8 mouse cellular contexts compared by ENCODE assay signal in the genomic region with DNA sequence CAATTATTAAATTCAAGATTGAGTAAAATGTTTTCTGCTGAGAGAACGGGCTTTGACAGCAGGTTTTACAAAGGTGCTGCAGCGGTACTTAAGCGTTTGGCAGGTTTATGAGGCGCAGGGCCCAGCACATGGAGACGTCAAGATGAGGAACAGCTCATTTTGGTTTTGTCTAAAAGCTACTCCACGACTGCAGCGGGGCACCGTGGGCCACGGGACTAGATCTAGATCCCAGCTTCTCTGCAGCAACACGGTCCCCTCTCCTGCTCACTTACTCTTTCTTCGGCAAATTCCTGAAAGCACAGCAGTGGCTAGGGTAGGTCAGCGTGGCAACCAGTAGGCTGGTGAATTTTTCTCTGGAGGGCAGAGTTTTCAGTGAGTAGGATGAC. TPM values are rescaled to one million over a fixed set of nuclear protein-coding genes. Genes with fewer than 3 reads are reported as not detected.
DNase-seq lines count a peak whose midpoint lies in the region; ATAC-seq and TF ChIP-seq lines count a peak whose summit lies in the region.
"Had no signal": no experiment of that assay in that cellular context is flagged by ENCODE, and none has a peak within 500 bp of the region (broad histone marks: within the 10 kb centered on the region; RNA-seq: fewer than 3 reads in every experiment).

No protein-coding gene starts in this region.

- no peak overlapping the region for H3K27ac ChIP-seq in kidney, postnatal 0 days
- peak overlapping the region; percentile 54; the same call in 1 of the 2 replicates for H3K27ac ChIP-seq in forebrain, postnatal 0 days (ENCODE audit: low read depth, low read length)
- H3K27ac ChIP-seq in limb, embryonic 11.5 days (replicated peaks; ENCODE audit: low read depth, low read length): no peak overlapping the region
- peak overlapping the region; percentile 70 for H3K27ac ChIP-seq in neural tube, embryonic 15.5 days (replicated peaks)

- WGBS in kidney, postnatal 0 days: 24% methylated on average over 12 of the region's 12 CpGs
- 46% methylated on average over 12 of the region's 12 CpGs for WGBS in forebrain, postnatal 0 days
- 27% methylated on average over 12 of the region's 12 CpGs for WGBS in limb, embryonic 11.5 days
- WGBS in neural tube, embryonic 15.5 days: 19% methylated on average over 12 of the region's 12 CpGs

- no peaks in the 10 kb centered on the region for H3K4me1 ChIP-seq in kidney, postnatal 0 days (replicated peaks; ENCODE audit: insufficient read depth, low read length)
- H3K4me1 ChIP-seq in forebrain, postnatal 0 days (ENCODE audit: insufficient read depth): peaks cover 19% of the 10 kb centered on the region
- H3K4me1 ChIP-seq in limb, embryonic 11.5 days (ENCODE audit: control insufficient read depth, insufficient read depth, low read length): peaks cover 3% of the 10 kb centered on the region; the same call in 1 of the 2 replicates
- H3K4me1 ChIP-seq in neural tube, embryonic 15.5 days: peaks cover 49% of the 10 kb centered on the region

- no peak overlapping the region for H3K9ac ChIP-seq in kidney, postnatal 0 days (ENCODE audit: low read depth, low read length)
- no peak overlapping the region for H3K9ac ChIP-seq in forebrain, postnatal 0 days
- no peak overlapping the region for H3K9ac ChIP-seq in limb, embryonic 11.5 days (ENCODE audit: low read length)
- peak overlapping the region; percentile 17; the same call in 1 of the 2 replicates for H3K9ac ChIP-seq in neural tube, embryonic 15.5 days (replicated peaks)

- no peaks in the 10 kb centered on the region for H3K36me3 ChIP-seq in kidney, postnatal 0 days (ENCODE audit: insufficient read depth, low read length)
- no peaks in the 10 kb centered on the region for H3K36me3 ChIP-seq in forebrain, postnatal 0 days (ENCODE audit: insufficient read depth)
- no peaks in the 10 kb centered on the region for H3K36me3 ChIP-seq in limb, embryonic 11.5 days (ENCODE audit: control insufficient read depth, insufficient read depth, low read length)
- H3K36me3 ChIP-seq in neural tube, embryonic 15.5 days: no peaks in the 10 kb centered on the region

- intact Hi-C loops in left cerebral cortex, postnatal 25 days (cut with DNase I): loop anchor here (1.0 to 10.0 kb wide), 2 partner anchors 100 to 191 kb away; no protein-coding TSS in a partner anchor

- peak overlapping the region; percentile 6; the same call in 1 of the 2 replicates for H3K4me3 ChIP-seq in kidney, postnatal 0 days (replicated peaks; ENCODE audit: low read depth, low read length)
- no peak overlapping the region for H3K4me3 ChIP-seq in forebrain, postnatal 0 days (ENCODE audit: low read depth, low read length)
- no peak overlapping the region for H3K4me3 ChIP-seq in limb, embryonic 11.5 days (ENCODE audit: low read depth, low read length)
- H3K4me3 ChIP-seq in neural tube, embryonic 15.5 days (replicated peaks): no peak overlapping the region

- no peaks in the 10 kb centered on the region for H3K9me3 ChIP-seq in kidney, postnatal 0 days (replicated peaks; ENCODE audit: low read length)
- no peaks in the 10 kb centered on the region for H3K9me3 ChIP-seq in forebrain, postnatal 0 days (ENCODE audit: low read length)
- no peaks in the 10 kb centered on the region for H3K9me3 ChIP-seq in limb, embryonic 11.5 days (ENCODE audit: control insufficient read depth, low read length)
- H3K9me3 ChIP-seq in neural tube, embryonic 15.5 days (replicated peaks): no peaks in the 10 kb centered on the region

- no peak for DNase-seq in kidney, postnatal 0 days (ENCODE audit: low spot score)
- no peak for DNase-seq in kidney, postnatal 14 days
- DNase-seq in forebrain, postnatal 0 days: no peak
- peak; percentile 45 for DNase-seq in limb, embryonic 11.5 days (ENCODE audit: low spot score)
- no peak for DNase-seq in left cerebral cortex, postnatal 25 days (ENCODE audit: low spot score in 2 of 2)

- H3K4me2 ChIP-seq in kidney, postnatal 0 days (ENCODE audit: low read length): peak overlapping the region; percentile 53
- H3K4me2 ChIP-seq in forebrain, postnatal 0 days (ENCODE audit: low read depth): peak overlapping the region; percentile 15; the same call in 1 of the 2 replicates
- H3K4me2 ChIP-seq in limb, embryonic 11.5 days (ENCODE audit: low read depth, severe bottlenecking): peak overlapping the region; percentile 32; the same call in 1 of the 2 replicates
- peak overlapping the region; percentile 40 for H3K4me2 ChIP-seq in neural tube, embryonic 15.5 days

- TF ChIP-seq CTCF in kidney, postnatal 0 days (IDR thresholded peaks at IDR 0.05; ENCODE audit: low read depth): no peak
- TF ChIP-seq CTCF in forebrain, postnatal 0 days (IDR thresholded peaks at IDR 0.05; ENCODE audit: low read depth): no peak

- ATAC-seq in kidney, postnatal 0 days (replicated peaks; ENCODE audit: low FRiP score, low read depth): no peak
- ATAC-seq in forebrain, postnatal 0 days: no peak; the same call in 1 of the 2 replicates
- no peak; the same call in 1 of the 2 replicates for ATAC-seq in limb, embryonic 11.5 days (ENCODE audit: insufficient number of reproducible peaks, low FRiP score, low TSS enrichment, low read depth)
- peak; percentile 14 for ATAC-seq in neural tube, embryonic 15.5 days (ENCODE audit: low FRiP score)
- ATAC-seq in monocyte, adult 5-6 weeks (replicated peaks; ENCODE audit: insufficient number of reproducible peaks, low FRiP score, low TSS enrichment, poor library complexity, severe bottlenecking): no peak

- H3K27me3 ChIP-seq in kidney, postnatal 0 days (ENCODE audit: insufficient read depth, low read length): no peaks in the 10 kb centered on the region
- H3K27me3 ChIP-seq in forebrain, postnatal 0 days (ENCODE audit: insufficient read depth, low read length): no peaks in the 10 kb centered on the region
- H3K27me3 ChIP-seq in limb, embryonic 11.5 days (ENCODE audit: control insufficient read depth, insufficient read depth, low read length): no peaks in the 10 kb centered on the region
- no peaks in the 10 kb centered on the region for H3K27me3 ChIP-seq in neural tube, embryonic 15.5 days (replicated peaks)

RNA-seq across cellular contexts. Expression of a gene that starts 38.3 kb away (rescaled TPM):
- 0.14 and 0.15 TPM in 2 replicates for polyA plus RNA-seq in kidney, postnatal 0 days (2015; fragmentation: Nextera tagmentation; extraction: Ambion mirVana)
- total RNA-seq in forebrain, postnatal 0 days (2014; rRNA removed): 0.62 and 0.95 TPM in 2 replicates
- 1.2 and 2.0 TPM in 2 replicates for polyA plus RNA-seq in forebrain, postnatal 0 days (2015; fragmentation: Nextera tagmentation; extraction: Ambion mirVana)
- polyA plus RNA-seq in limb, embryonic 11.5 days (2014; fragmentation: Nextera tagmentation; extraction: Ambion mirVana): 0.10 and 0.48 TPM in 2 replicates
- 1.1 and 1.5 TPM in 2 replicates for polyA plus RNA-seq in neural tube, embryonic 15.5 days (2015; fragmentation: Nextera tagmentation; extraction: Ambion mirVana)
- not detected in 3 replicates for total RNA-seq in monocyte, adult 5-6 weeks (2017)
- under 1 TPM; 0.25 to 0.34 TPM for total RNA-seq in left cerebral cortex, postnatal 25 days (2021)
- total RNA-seq: gastrocnemius, postnatal 14 days had no signal

Comparison
In these comparisons a context has a peak if more than half of its experiments do, and no peak if none do; other contexts are left out.
1. H3K27ac ChIP-seq: peak in forebrain, postnatal 0 days (single experiment) and neural tube, embryonic 15.5 days (single experiment); none in kidney, postnatal 0 days (single experiment) and limb, embryonic 11.5 days (single experiment).
2. Peak in every context shown above with its lines, with median percentiles within 50 percentile points of each other: H3K4me2 ChIP-seq.